Comparison of ENCODE assay signal across 16 mouse cellular contexts in the genomic region with DNA sequence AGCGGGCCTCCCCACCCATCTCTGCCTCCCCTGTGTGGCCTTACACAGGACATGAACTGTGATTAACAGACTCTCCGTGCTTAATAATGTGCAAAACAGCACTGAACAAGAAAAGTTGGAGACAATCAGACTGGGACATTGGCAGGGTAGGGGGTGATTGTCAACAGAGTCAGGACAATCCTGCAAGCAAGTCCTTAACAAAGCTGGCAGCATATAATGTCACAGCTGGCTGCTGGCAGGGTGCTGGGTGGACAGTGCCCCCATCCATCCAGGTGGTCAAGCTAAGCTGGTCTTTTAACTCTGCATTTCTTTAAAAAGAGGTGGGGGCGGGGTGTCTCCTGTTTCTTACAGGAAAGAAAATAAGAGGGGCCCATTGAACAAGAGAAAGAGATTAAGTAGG.
"Had no signal": no experiment of that assay in that cellular context is flagged by ENCODE, and none has a peak within 500 bp of the region (broad histone marks: within the 10 kb centered on the region; RNA-seq: fewer than 3 reads in every experiment).

No protein-coding gene starts in this region.

- H3K9me3 ChIP-seq: liver, embryonic 15.5 days; lung, embryonic 15.5 days; megakaryocyte, embryonic 14.5 days; midbrain, embryonic 12.5 days; neural tube, embryonic 12.5 days had no signal

- H3K4me1 ChIP-seq: liver, embryonic 15.5 days; lung, embryonic 15.5 days; megakaryocyte, embryonic 14.5 days; neural tube, embryonic 12.5 days had no signal

- H3K4me2 ChIP-seq: liver, embryonic 15.5 days; lung, embryonic 15.5 days; midbrain, embryonic 12.5 days; neural tube, embryonic 12.5 days had no signal

- H3K27ac ChIP-seq: liver, embryonic 15.5 days; lung, embryonic 15.5 days; macrophage; midbrain, embryonic 12.5 days; neural tube, embryonic 12.5 days had no signal

- ATAC-seq: liver, postnatal 0 days; lung, postnatal 0 days had no signal

- DNase-seq: liver, postnatal 0 days; lung, adult 2 months; lung, postnatal 14 days; lung, postnatal 36 days; midbrain, embryonic 14.5 days; right cerebral cortex, postnatal 14 days; thymus, adult 2 months; thymus, postnatal 25 days; thymus, postnatal 4 days had no signal

- H3K9ac ChIP-seq: liver, embryonic 15.5 days; liver, postnatal 0 days; lung, embryonic 15.5 days; midbrain, embryonic 12.5 days; neural tube, embryonic 12.5 days had no signal

- H3K4me3 ChIP-seq: liver, embryonic 15.5 days; lung, embryonic 15.5 days; megakaryocyte, embryonic 14.5 days; midbrain, embryonic 12.5 days; neural tube, embryonic 12.5 days had no signal

- H3K27me3 ChIP-seq: liver, embryonic 15.5 days; lung, embryonic 15.5 days; megakaryocyte, embryonic 14.5 days; neural tube, embryonic 12.5 days had no signal

- H3K36me3 ChIP-seq: liver, embryonic 15.5 days; lung, embryonic 15.5 days; midbrain, embryonic 12.5 days; neural tube, embryonic 12.5 days had no signal
